Mouse (Mus musculus) spleen, adult 2 months (tissue): ENCODE measurements around the gene Pde9a.

ENCODE experiments used
- CTCF ChIP-seq: fragments of 200-500 bp; IDR thresholded peaks from 2 replicates; pipeline ENCODE4 v1.5.1; 2011; ENCODE audit warnings: mild to moderate bottlenecking, inconsistent platforms; ENCODE audit not compliant: insufficient read depth, insufficient read length, insufficient replicate concordance; ENCODE audit errors: extremely low read depth
- POLR2A ChIP-seq: fragments of 200-500 bp; IDR thresholded peaks from 2 replicates; pipeline ENCODE4 v1.6.1; 2011; ENCODE audit warnings: low read depth, low read length, inconsistent platforms

- TF ChIP-seq CTCF = no peak
- no peak for TF ChIP-seq POLR2A
Observed at GRCm38 (mm10) chr17:31370931-31371330, 15.1 kb upstream of the Pde9a start.
